8 mouse cellular contexts compared by ENCODE assay signal in the genomic region with DNA sequence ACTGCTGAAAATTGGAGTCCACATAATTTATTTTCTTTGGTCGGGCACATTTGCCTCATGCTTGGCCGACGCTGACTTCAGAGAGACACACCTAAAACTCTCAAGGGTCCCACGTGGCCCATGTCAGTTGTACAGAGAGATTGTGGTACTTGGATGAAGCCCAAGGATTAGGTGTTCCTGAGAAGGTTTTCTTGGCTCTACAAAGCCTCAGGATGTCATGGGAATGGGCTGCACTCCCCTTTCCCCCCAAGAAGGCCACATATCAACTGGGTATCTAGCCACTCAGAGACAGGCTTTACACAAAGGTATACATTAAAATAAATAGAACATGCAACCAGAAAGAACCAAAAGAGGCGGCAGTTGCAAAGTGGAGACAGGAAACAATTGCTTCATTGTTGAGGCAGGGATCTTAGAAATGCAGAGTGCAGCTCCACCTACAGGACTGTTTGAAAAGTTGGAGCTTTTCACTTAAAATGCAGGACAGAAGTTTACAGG.
DNase-seq lines count a peak whose midpoint lies in the region; ATAC-seq lines count a peak whose summit lies in the region.

No protein-coding gene starts in this region.

- H3K4me3 ChIP-seq in embryonic facial prominence, embryonic 13.5 days, result no peak overlapping the region; the same call in 1 of the 2 replicates
- H3K4me3 ChIP-seq in heart, embryonic 10.5 days, result no peak overlapping the region
- no peak overlapping the region for H3K4me3 ChIP-seq in limb, embryonic 10.5 days
- no peak overlapping the region for H3K4me3 ChIP-seq in midbrain, embryonic 15.5 days

- no peaks in the 10 kb centered on the region for H3K36me3 ChIP-seq in embryonic facial prominence, embryonic 13.5 days
- no peaks in the 10 kb centered on the region for H3K36me3 ChIP-seq in heart, embryonic 10.5 days
- H3K36me3 ChIP-seq in limb, embryonic 10.5 days, result no peaks in the 10 kb centered on the region
- H3K36me3 ChIP-seq in midbrain, embryonic 15.5 days (replicated peaks), result no peaks in the 10 kb centered on the region

- H3K4me1 ChIP-seq in embryonic facial prominence, embryonic 13.5 days, result peaks cover 26% of the 10 kb centered on the region
- peaks cover 13% of the 10 kb centered on the region; the same call in 1 of the 2 replicates for H3K4me1 ChIP-seq in heart, embryonic 10.5 days
- peaks cover 16% of the 10 kb centered on the region for H3K4me1 ChIP-seq in limb, embryonic 10.5 days
- H3K4me1 ChIP-seq in midbrain, embryonic 15.5 days, result peaks cover 7% of the 10 kb centered on the region; the same call in 1 of the 2 replicates

- no peak overlapping the region for H3K9ac ChIP-seq in embryonic facial prominence, embryonic 13.5 days
- H3K9ac ChIP-seq in midbrain, embryonic 15.5 days, result no peak overlapping the region

- 8% methylated on average over 5 of the region's 5 CpGs for WGBS in embryonic facial prominence, embryonic 13.5 days
- WGBS in heart, embryonic 10.5 days, result 42% methylated on average over 5 of the region's 5 CpGs
- WGBS in limb, embryonic 10.5 days, result 51% methylated on average over 5 of the region's 5 CpGs
- 26% methylated on average over 5 of the region's 5 CpGs for WGBS in midbrain, embryonic 15.5 days

- DNase-seq in A20 (ENCODE audit: low read depth, low spot score) (peak; percentile 60), MEL-GATA-1-ER (ENCODE audit: extremely low read depth, low read depth) (peak; percentile 57)
- DNase-seq in heart, embryonic 10.5 days (ENCODE audit: low spot score), result no peak
- DNase-seq in kidney, adult 8-10 months, result peak; percentile 11 to 19
- DNase-seq in limb, embryonic 10.5 days (ENCODE audit: low spot score), result peak; percentile 33
- DNase-seq in testis, postnatal 14 days (ENCODE audit: low spot score), result peak; percentile 8

- H3K4me2 ChIP-seq in embryonic facial prominence, embryonic 13.5 days, result peak overlapping the region; percentile 44
- H3K4me2 ChIP-seq in midbrain, embryonic 15.5 days, result peak overlapping the region; percentile 27

- ATAC-seq in embryonic facial prominence, embryonic 13.5 days (ENCODE audit: insufficient number of reproducible peaks, insufficient read depth, low FRiP score, low TSS enrichment, low read depth), result peak; percentile 81
- ATAC-seq in midbrain, embryonic 15.5 days (replicated peaks), result peak; percentile 67

- H3K27me3 ChIP-seq in embryonic facial prominence, embryonic 13.5 days, result no peaks in the 10 kb centered on the region
- no peaks in the 10 kb centered on the region for H3K27me3 ChIP-seq in heart, embryonic 10.5 days (ENCODE audit: insufficient read depth, poor library complexity, severe bottlenecking)
- H3K27me3 ChIP-seq in limb, embryonic 10.5 days (ENCODE audit: low read depth, poor library complexity, severe bottlenecking), result peaks cover 8% of the 10 kb centered on the region; the same call in 1 of the 2 replicates
- no peaks in the 10 kb centered on the region for H3K27me3 ChIP-seq in midbrain, embryonic 15.5 days (replicated peaks)

- H3K9me3 ChIP-seq in embryonic facial prominence, embryonic 13.5 days, result no peaks in the 10 kb centered on the region
- no peaks in the 10 kb centered on the region for H3K9me3 ChIP-seq in heart, embryonic 10.5 days
- no peaks in the 10 kb centered on the region for H3K9me3 ChIP-seq in limb, embryonic 10.5 days (replicated peaks)
- H3K9me3 ChIP-seq in midbrain, embryonic 15.5 days, result no peaks in the 10 kb centered on the region

- peak overlapping the region; percentile 65 for H3K27ac ChIP-seq in embryonic facial prominence, embryonic 13.5 days
- peak overlapping the region; percentile 67; the same call in 1 of the 2 replicates for H3K27ac ChIP-seq in heart, embryonic 10.5 days
- no peak overlapping the region for H3K27ac ChIP-seq in limb, embryonic 10.5 days
- H3K27ac ChIP-seq in midbrain, embryonic 15.5 days, result no peak overlapping the region

Comparison
In these comparisons a context has a peak if more than half of its experiments do, and no peak if none do; other contexts are left out.
1. H3K27ac ChIP-seq: peak in embryonic facial prominence, embryonic 13.5 days (single experiment) and heart, embryonic 10.5 days (single experiment); none in limb, embryonic 10.5 days (single experiment) and midbrain, embryonic 15.5 days (single experiment).